8 mouse cellular contexts compared by ENCODE assay signal in genomic region chr6:61382526-61382925, GRCm38 (mm10).
DNase-seq lines count a peak whose midpoint lies in the region; ATAC-seq lines count a peak whose summit lies in the region.

No protein-coding gene starts in this region.

- peak; percentile 35 for DNase-seq in embryonic facial prominence, embryonic 11.5 days (ENCODE audit: low spot score)
- DNase-seq in embryonic facial prominence, embryonic 10.5 days (ENCODE audit: low spot score) = no peak
- DNase-seq in left cerebral cortex, postnatal 25 days (ENCODE audit: low spot score in 2 of 2) = peak; percentile 12 to 20
- DNase-seq in left cerebral cortex, adult 9 months (ENCODE audit: low spot score in 2 of 2) = no peak
- peak; percentile 76 for DNase-seq in embryonic facial prominence, embryonic 14.5 days (ENCODE audit: low spot score)
- no peak for DNase-seq in natural killer cell, adult 2 months (ENCODE audit: low spot score in 2 of 2)
- DNase-seq in adrenal gland, postnatal 10 days = no peak

- H3K4me1 ChIP-seq in embryonic facial prominence, embryonic 11.5 days (ENCODE audit: control insufficient read depth, insufficient read depth, low read length) = no peaks in the 10 kb centered on the region
- no peaks in the 10 kb centered on the region for H3K4me1 ChIP-seq in embryonic facial prominence, embryonic 10.5 days
- H3K4me1 ChIP-seq in embryonic facial prominence, embryonic 14.5 days (ENCODE audit: control insufficient read depth, insufficient read depth, low read length) = no peaks in the 10 kb centered on the region
- peaks cover 7% of the 10 kb centered on the region; the same call in 1 of the 2 replicates for H3K4me1 ChIP-seq in neural tube, embryonic 13.5 days (replicated peaks)

- ATAC-seq in embryonic facial prominence, embryonic 11.5 days (replicated peaks; ENCODE audit: insufficient number of reproducible peaks, low FRiP score, low TSS enrichment, low read depth) = no peak
- peak; percentile 85 for ATAC-seq in embryonic facial prominence, embryonic 14.5 days (ENCODE audit: low read depth)
- ATAC-seq in neural tube, embryonic 13.5 days (ENCODE audit: low read depth) = peak; percentile 80

- no peaks in the 10 kb centered on the region for H3K36me3 ChIP-seq in embryonic facial prominence, embryonic 11.5 days (replicated peaks; ENCODE audit: control insufficient read depth, insufficient read depth, low read depth, low read length)
- no peaks in the 10 kb centered on the region for H3K36me3 ChIP-seq in embryonic facial prominence, embryonic 10.5 days (replicated peaks)
- H3K36me3 ChIP-seq in embryonic facial prominence, embryonic 14.5 days (ENCODE audit: control insufficient read depth, insufficient read depth, low read length) = no peaks in the 10 kb centered on the region
- H3K36me3 ChIP-seq in neural tube, embryonic 13.5 days = no peaks in the 10 kb centered on the region

- intact Hi-C loops in left cerebral cortex, postnatal 25 days (cut with DNase I) = no loop called here

- 28% methylated on average over 3 of the region's 3 CpGs for WGBS in embryonic facial prominence, embryonic 11.5 days
- 31% methylated on average over 3 of the region's 3 CpGs for WGBS in embryonic facial prominence, embryonic 10.5 days
- 24% methylated on average over 3 of the region's 3 CpGs for WGBS in embryonic facial prominence, embryonic 14.5 days
- 27% methylated on average over 3 of the region's 3 CpGs for WGBS in neural tube, embryonic 13.5 days

- no peaks in the 10 kb centered on the region for H3K9me3 ChIP-seq in embryonic facial prominence, embryonic 11.5 days (replicated peaks; ENCODE audit: control insufficient read depth, low read length)
- no peaks in the 10 kb centered on the region for H3K9me3 ChIP-seq in embryonic facial prominence, embryonic 10.5 days
- no peaks in the 10 kb centered on the region for H3K9me3 ChIP-seq in embryonic facial prominence, embryonic 14.5 days (ENCODE audit: control insufficient read depth, low read length)
- no peaks in the 10 kb centered on the region for H3K9me3 ChIP-seq in neural tube, embryonic 13.5 days

- no peak overlapping the region for H3K4me2 ChIP-seq in embryonic facial prominence, embryonic 11.5 days (ENCODE audit: low read depth, low read length)
- H3K4me2 ChIP-seq in embryonic facial prominence, embryonic 14.5 days (ENCODE audit: low read depth, low read length) = no peak overlapping the region
- no peak overlapping the region for H3K4me2 ChIP-seq in neural tube, embryonic 13.5 days

- no peaks in the 10 kb centered on the region for H3K27me3 ChIP-seq in embryonic facial prominence, embryonic 11.5 days (ENCODE audit: control insufficient read depth, insufficient read depth, low read length)
- H3K27me3 ChIP-seq in embryonic facial prominence, embryonic 10.5 days (replicated peaks; ENCODE audit: low read depth, poor library complexity, severe bottlenecking) = no peaks in the 10 kb centered on the region
- no peaks in the 10 kb centered on the region for H3K27me3 ChIP-seq in embryonic facial prominence, embryonic 14.5 days (replicated peaks; ENCODE audit: control insufficient read depth, insufficient read depth, low read length)
- H3K27me3 ChIP-seq in neural tube, embryonic 13.5 days = no peaks in the 10 kb centered on the region

- no peak overlapping the region for H3K27ac ChIP-seq in embryonic facial prominence, embryonic 11.5 days (replicated peaks; ENCODE audit: low read depth, low read length)
- H3K27ac ChIP-seq in embryonic facial prominence, embryonic 10.5 days (replicated peaks) = no peak overlapping the region
- H3K27ac ChIP-seq in embryonic facial prominence, embryonic 14.5 days (replicated peaks; ENCODE audit: low read depth, low read length) = no peak overlapping the region
- H3K27ac ChIP-seq in neural tube, embryonic 13.5 days (replicated peaks) = no peak overlapping the region

- H3K4me3 ChIP-seq in embryonic facial prominence, embryonic 11.5 days (ENCODE audit: low read depth, low read length) = no peak overlapping the region
- no peak overlapping the region for H3K4me3 ChIP-seq in embryonic facial prominence, embryonic 10.5 days
- no peak overlapping the region for H3K4me3 ChIP-seq in embryonic facial prominence, embryonic 14.5 days (ENCODE audit: low read depth, low read length)
- H3K4me3 ChIP-seq in neural tube, embryonic 13.5 days = no peak overlapping the region

- no peak overlapping the region for H3K9ac ChIP-seq in embryonic facial prominence, embryonic 11.5 days (replicated peaks; ENCODE audit: low read length)
- no peak overlapping the region for H3K9ac ChIP-seq in embryonic facial prominence, embryonic 14.5 days (ENCODE audit: low read depth, low read length)
- H3K9ac ChIP-seq in neural tube, embryonic 13.5 days = no peak overlapping the region

Comparison
In these comparisons a context has a peak if more than half of its experiments do, and no peak if none do; other contexts are left out.
1. DNase-seq: peak in embryonic facial prominence, embryonic 11.5 days (single experiment), left cerebral cortex, postnatal 25 days (2 of 2) and embryonic facial prominence, embryonic 14.5 days (single experiment); none in embryonic facial prominence, embryonic 10.5 days (single experiment), left cerebral cortex, adult 9 months (0 of 2), natural killer cell, adult 2 months (0 of 2) and adrenal gland, postnatal 10 days (single experiment).